Mouse (Mus musculus): ENCODE data around the gene Olfr522.
"Not testable (repeated sequence)": the region's sequence is repeated elsewhere in the genome, so short reads cannot be mapped to it uniquely, and the experiment has no call there.

The Olfr522 gene

GRCm38 (mm10) chr7:140154218-140154927 is 10.2 kb downstream of the Olfr522 start, which contains the start of gene Sprn:
Sprn (minus strand) TSS chr7:140154877.
- peak; percentile 78 for DNase-seq

GRCm38 (mm10) chr7:140153829-140154217 is 10.7 kb downstream of the Olfr522 start:
- DNase-seq: no peak

GRCm38 (mm10) chr7:140153383-140153782 is 11.2 kb downstream of the Olfr522 start:
- DNase-seq: peak; percentile 70

GRCm38 (mm10) chr7:140144550-140144949 is 20.0 kb downstream of the Olfr522 start:
- DNase-seq: no peak

GRCm38 (mm10) chr7:140141350-140141749 is 23.2 kb downstream of the Olfr522 start:
- peak; percentile 63 for DNase-seq

- no peak for DNase-seq
Measured at GRCm38 (mm10) chr7:140138021-140138310, 26.6 kb downstream of the Olfr522 start.

- DNase-seq: peak; percentile 96
Measured at GRCm38 (mm10) chr7:140137135-140138020, 27.2 kb downstream of the Olfr522 start, which contains the start of gene Mtg1. Mtg1 (plus strand) TSS chr7:140137564.

GRCm38 (mm10) chr7:140135106-140135770 is 29.3 kb downstream of the Olfr522 start:
- DNase-seq: no peak

- not testable (repeated sequence) for DNase-seq
Measured at GRCm38 (mm10) chr7:140134033-140134432, 30.5 kb downstream of the Olfr522 start.

- not testable (repeated sequence) for DNase-seq
Measured at GRCm38 (mm10) chr7:140132184-140132583, 32.4 kb downstream of the Olfr522 start.

GRCm38 (mm10) chr7:140127911-140128310 is 36.7 kb downstream of the Olfr522 start:
- no peak for DNase-seq

GRCm38 (mm10) chr7:140126934-140127333 is 37.6 kb downstream of the Olfr522 start:
- no peak for DNase-seq

- DNase-seq: no peak
Measured at GRCm38 (mm10) chr7:140126022-140126350, 38.6 kb downstream of the Olfr522 start.

GRCm38 (mm10) chr7:140125278-140126021 is 39.1 kb downstream of the Olfr522 start:
- DNase-seq: peak; percentile 94

- no peak for DNase-seq
Measured at GRCm38 (mm10) chr7:140124382-140124781, 40.2 kb downstream of the Olfr522 start.

GRCm38 (mm10) chr7:140122765-140123164 is 41.8 kb downstream of the Olfr522 start:
- no peak for DNase-seq

- no peak for DNase-seq
Measured at GRCm38 (mm10) chr7:140121338-140121910, 43.1 kb downstream of the Olfr522 start.

- DNase-seq: no peak
Measured at GRCm38 (mm10) chr7:140120484-140120883, 44.1 kb downstream of the Olfr522 start.

- peak; percentile 88 for DNase-seq
Measured at GRCm38 (mm10) chr7:140116329-140117054, 48.1 kb downstream of the Olfr522 start, which contains the start of gene Echs1. Echs1 (minus strand) TSS chr7:140116476.

- no peak for DNase-seq
Measured at GRCm38 (mm10) chr7:140115583-140116328, 48.8 kb downstream of the Olfr522 start, which contains the start of gene Paox. Paox (plus strand) TSS chr7:140115799.

GRCm38 (mm10) chr7:140111943-140112342 is 52.6 kb downstream of the Olfr522 start:
- no peak for DNase-seq

Data from cerebellum, adult 11-12 months (tissue).